8 mouse cellular contexts compared by ENCODE assay signal in genomic region chr17:83526091-83526561, GRCm38 (mm10). TPM values are rescaled to one million over a fixed set of nuclear protein-coding genes. Genes with fewer than 3 reads are reported as not detected.
DNase-seq lines count a peak whose midpoint lies in the region; ATAC-seq and TF ChIP-seq lines count a peak whose summit lies in the region.

No protein-coding gene starts in this region.

- H3K27me3 ChIP-seq in forebrain, embryonic 14.5 days (replicated peaks; ENCODE audit: control insufficient read depth, insufficient read depth, low read length) = no peaks in the 10 kb centered on the region; the same call in 1 of the 2 replicates
- no peaks in the 10 kb centered on the region for H3K27me3 ChIP-seq in liver, postnatal 0 days (ENCODE audit: insufficient read depth, low read length)

- H3K36me3 ChIP-seq in forebrain, embryonic 14.5 days (ENCODE audit: control insufficient read depth, insufficient read depth, low read length) = no peaks in the 10 kb centered on the region
- no peaks in the 10 kb centered on the region for H3K36me3 ChIP-seq in liver, postnatal 0 days (replicated peaks; ENCODE audit: insufficient read depth, low read length)

- no peak overlapping the region for H3K9ac ChIP-seq in forebrain, embryonic 14.5 days (ENCODE audit: low read length)
- H3K9ac ChIP-seq in liver, postnatal 0 days (replicated peaks) = no peak overlapping the region; the same call in 1 of the 2 replicates

- H3K9me3 ChIP-seq in forebrain, embryonic 14.5 days (replicated peaks; ENCODE audit: control insufficient read depth, low read length) = no peaks in the 10 kb centered on the region
- no peaks in the 10 kb centered on the region for H3K9me3 ChIP-seq in liver, postnatal 0 days (ENCODE audit: low read length)

- no peak overlapping the region for H3K4me3 ChIP-seq in forebrain, embryonic 14.5 days (ENCODE audit: low read depth, low read length)
- H3K4me3 ChIP-seq in liver, postnatal 0 days (ENCODE audit: low read depth, low read length) = no peak overlapping the region

- H3K4me1 ChIP-seq in forebrain, embryonic 14.5 days (ENCODE audit: control insufficient read depth, insufficient read depth, low read length) = peaks cover 23% of the 10 kb centered on the region
- peaks cover 34% of the 10 kb centered on the region for H3K4me1 ChIP-seq in liver, postnatal 0 days (ENCODE audit: insufficient read depth)

- 3% methylated on average over 5 of the region's 5 CpGs for WGBS in forebrain, embryonic 14.5 days
- 29% methylated on average over 5 of the region's 5 CpGs for WGBS in liver, postnatal 0 days (ENCODE audit: insufficient replicate concordance)

- H3K4me2 ChIP-seq in forebrain, embryonic 14.5 days (ENCODE audit: low read length) = peak overlapping the region; percentile 18; the same call in 1 of the 2 replicates
- H3K4me2 ChIP-seq in liver, postnatal 0 days (ENCODE audit: low read depth, low read length) = peak overlapping the region; percentile 47; the same call in 1 of the 2 replicates

- TF ChIP-seq EP300 in liver, postnatal 0 days (IDR thresholded peaks at IDR 0.05; ENCODE audit: low read depth) = no peak

- DNase-seq in testis, postnatal 14 days (ENCODE audit: low spot score) = peak; percentile 71
- no peak for DNase-seq in testis, postnatal 10 days (ENCODE audit: low spot score)
- peak; percentile 39 for DNase-seq in forebrain, embryonic 14.5 days (ENCODE audit: low spot score)
- DNase-seq in liver, postnatal 0 days = no peak
- peak; percentile 52 for DNase-seq in thymus, postnatal 4 days
- no peak for DNase-seq in gastrocnemius, adult 8-10 months (ENCODE audit: low spot score in 2 of 2)
- no peak for DNase-seq in layer of hippocampus, adult 18-20 months (ENCODE audit: low spot score in 2 of 2)

- 0 out of 2 replicates have a peak overlapping the region, but pooled peaks have one; percentile 44 for H3K27ac ChIP-seq in forebrain, embryonic 14.5 days (ENCODE audit: low read depth, low read length)
- H3K27ac ChIP-seq in liver, postnatal 0 days (ENCODE audit: low read depth) = 0 out of 2 replicates have a peak overlapping the region, but pooled peaks have one; percentile 70

- no peak for TF ChIP-seq CTCF in liver, postnatal 0 days (IDR thresholded peaks at IDR 0.05; ENCODE audit: low read depth)

- ATAC-seq in forebrain, embryonic 14.5 days = peak; percentile 27; the same call in 1 of the 2 replicates
- ATAC-seq in liver, postnatal 0 days = no peak
- no peak for ATAC-seq in erythroid progenitor cell, adult 5-6 weeks (replicated peaks; ENCODE audit: low FRiP score, poor library complexity, severe bottlenecking)

RNA-seq across cellular contexts. Expression of gene Cox7a2l, which starts 9.0 kb away (rescaled TPM):
- polyA plus RNA-seq in forebrain, embryonic 14.5 days (2014; fragmentation: Nextera tagmentation; extraction: Ambion mirVana) = 213 and 231 TPM in 2 replicates
- 112 and 119 TPM in 2 replicates for polyA plus RNA-seq in liver, postnatal 0 days (2015; fragmentation: Nextera tagmentation; extraction: Ambion mirVana)
- 75.3 and 83.0 TPM in 2 replicates for total RNA-seq in erythroid progenitor cell, adult 5-6 weeks (2015; ENCODE audit: low replicate concordance)
- 38.7 and 77.8 TPM in 2 replicates for total RNA-seq in erythroid progenitor cell, adult 5-6 weeks (2017; ENCODE audit: low replicate concordance)
- 100 to 1,000 TPM; 158 to 179 (median 173) TPM for total RNA-seq in gastrocnemius, adult 8-10 months (2022)
- 100 to 1,000 TPM; 194 to 195 TPM for total RNA-seq in layer of hippocampus, adult 18-20 months (2021)

Comparison
In these comparisons a context has a peak if more than half of its experiments do, and no peak if none do; other contexts are left out.
1. DNase-seq: peak in testis, postnatal 14 days (single experiment), forebrain, embryonic 14.5 days (single experiment) and thymus, postnatal 4 days (single experiment); none in testis, postnatal 10 days (single experiment), liver, postnatal 0 days (single experiment), gastrocnemius, adult 8-10 months (0 of 2) and layer of hippocampus, adult 18-20 months (0 of 2).